Mouse (Mus musculus) adrenal gland, postnatal 25 days (tissue): ENCODE measurements around the gene Rnase10. TPM values are rescaled to one million over a fixed set of nuclear protein-coding genes. Genes with fewer than 3 reads are reported as not detected.
"Not testable (repeated sequence)": the region's sequence is repeated elsewhere in the genome, so short reads cannot be mapped to it uniquely, and the experiment has no call there.

Experiments used
- DNase-seq: peaks from one replicate; pipeline ENCODE4 v3.0.0; 2021; ENCODE audit warnings: mixed read lengths
- long read RNA-seq: library from polyadenylated mRNA; stranded (forward); transcript quantifications from one replicate; pipeline ENCODE4 v2.0.0, GENCODE M21; 2021
- total RNA-seq: library from RNA; stranded (reverse); gene quantifications from 2 replicates; pipeline ENCODE4 v1.2.3, GENCODE M21; 2021

Gene Rnase10
- 0.55 TPM in 1 of 2 replicates, not detected in the other for total RNA-seq
- long read RNA-seq = 0 reads

- DNase-seq = no peak
Measured at GRCm38 (mm10) chr14:51007152-51007801, at the start of gene Rnase10. Gene Rnase10, plus strand, starts transcription at chr14:51007751.

- DNase-seq = not testable (repeated sequence)
Measured at GRCm38 (mm10) chr14:50958289-50958995, 49.1 kb upstream of the Rnase10 start.

GRCm38 (mm10) chr14:50968216-50968980 lies 39.2 kb upstream of the Rnase10 start:
- DNase-seq = no peak

- DNase-seq = no peak
Measured at GRCm38 (mm10) chr14:50969041-50969440, 38.5 kb upstream of the Rnase10 start.

- DNase-seq = no peak
Measured at GRCm38 (mm10) chr14:50969558-50970544, 37.7 kb upstream of the Rnase10 start.

- DNase-seq = no peak
Measured at GRCm38 (mm10) chr14:50970822-50971221, 36.7 kb upstream of the Rnase10 start.

GRCm38 (mm10) chr14:50973054-50973453 lies 34.5 kb upstream of the Rnase10 start:
- not testable (repeated sequence) for DNase-seq

GRCm38 (mm10) chr14:50973700-50974099 lies 33.9 kb upstream of the Rnase10 start:
- DNase-seq = no peak

GRCm38 (mm10) chr14:50975001-50975400 lies 32.5 kb upstream of the Rnase10 start:
- DNase-seq = no peak

GRCm38 (mm10) chr14:50976674-50977073 lies 30.9 kb upstream of the Rnase10 start:
- DNase-seq = no peak

- DNase-seq = not testable (repeated sequence)
Measured at GRCm38 (mm10) chr14:50978451-50978850, 29.1 kb upstream of the Rnase10 start.

GRCm38 (mm10) chr14:50979631-50980030 lies 27.9 kb upstream of the Rnase10 start:
- no peak for DNase-seq

GRCm38 (mm10) chr14:50981207-50981606 lies 26.3 kb upstream of the Rnase10 start:
- no peak for DNase-seq

- DNase-seq = no peak
Measured at GRCm38 (mm10) chr14:50981837-50982236, 25.7 kb upstream of the Rnase10 start.

GRCm38 (mm10) chr14:50987668-50988067 lies 19.9 kb upstream of the Rnase10 start:
- peak; percentile 7 for DNase-seq

GRCm38 (mm10) chr14:50991037-50991436 lies 16.5 kb upstream of the Rnase10 start:
- no peak for DNase-seq

- DNase-seq = no peak
Measured at GRCm38 (mm10) chr14:50997088-50997487, 10.5 kb upstream of the Rnase10 start.

- no peak for DNase-seq
Measured at GRCm38 (mm10) chr14:50997999-50998666, 9.4 kb upstream of the Rnase10 start.

- DNase-seq = peak; percentile 23
Measured at GRCm38 (mm10) chr14:51007914-51008713, 563 bp downstream of the Rnase10 start.

- DNase-seq = no peak
Measured at GRCm38 (mm10) chr14:51008781-51009180, 1.2 kb downstream of the Rnase10 start.
